Mouse (Mus musculus): Measurements from ENCODE around the gene Rnf144a. TPM values are rescaled to one million over a fixed set of nuclear protein-coding genes. Genes with fewer than 3 reads are reported as not detected.

Gene Rnf144a
- polyA plus RNA-seq, 1 experiment from 2014 or later = 11.8 TPM

DNA sequence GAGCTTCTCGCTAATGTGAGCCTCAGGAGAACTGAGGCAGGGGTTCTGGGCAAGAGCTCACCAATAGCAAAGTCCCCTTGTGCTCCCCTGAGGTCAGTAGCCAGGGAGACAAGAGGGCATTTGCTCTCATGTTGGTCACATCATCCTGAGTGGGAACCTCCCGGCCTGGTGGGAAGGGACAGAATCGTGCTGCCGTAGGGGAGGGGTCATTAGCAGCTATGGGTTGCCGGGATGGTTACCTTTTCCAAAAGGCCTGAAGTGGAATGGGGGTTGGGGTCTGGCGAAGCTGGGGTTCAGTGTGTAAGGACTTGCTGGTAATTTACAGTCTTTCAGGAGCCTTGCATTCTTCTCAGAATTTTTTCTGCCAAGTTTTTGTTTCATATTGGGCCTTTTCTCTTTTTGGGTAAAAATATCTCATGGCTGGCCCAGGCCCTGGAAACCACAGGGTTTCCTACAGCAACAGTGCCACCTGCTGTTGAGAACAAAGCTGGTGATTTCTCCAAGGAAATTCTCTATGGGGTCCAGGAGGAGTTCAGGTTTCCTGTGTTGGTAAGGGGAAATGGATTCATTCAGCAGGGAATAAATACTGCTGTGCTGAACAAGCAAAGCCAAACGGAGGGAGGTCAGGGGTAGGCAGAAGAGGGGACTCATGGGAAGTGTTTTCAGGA, 137.9 kb downstream of the Rnf144a start:
- Histone ChIP-seq H3K9me3 (replicated peaks) (no peaks in the 10 kb centered on the region), H3K4me3 (no peak overlapping the region), H3K4me1 (replicated peaks) (peaks cover 4% of the 10 kb centered on the region), H3K36me3 (no peaks in the 10 kb centered on the region), H3K27me3 (no peaks in the 10 kb centered on the region), H3K4me2 (no peak overlapping the region), H3K27ac (no peak overlapping the region), H3K9ac (no peak overlapping the region)
- no peak for ATAC-seq (replicated peaks; ENCODE audit: insufficient number of reproducible peaks, insufficient read depth, low FRiP score, low read depth)
- 42% methylated on average over 7 of the region's 7 CpGs for WGBS

DNA sequence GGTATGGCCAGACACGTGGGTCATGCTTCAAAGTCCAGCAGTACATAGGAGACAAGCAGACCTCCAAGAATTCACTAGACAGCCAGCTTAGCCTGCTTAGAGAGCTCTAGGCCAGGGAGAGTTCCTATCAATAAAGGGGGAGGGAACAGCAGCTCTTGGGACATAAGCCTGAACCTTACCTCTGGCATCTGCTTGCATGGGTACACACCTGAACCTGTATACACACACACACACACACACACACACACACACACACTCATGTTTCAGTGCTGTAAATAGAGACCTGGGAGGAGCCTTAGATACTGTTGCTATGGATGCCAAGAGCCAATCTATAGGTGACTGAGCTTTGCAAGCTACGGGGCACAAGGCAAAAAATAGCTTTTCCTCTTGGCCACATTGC, 138.5 kb downstream of the Rnf144a start:
- no peak for ATAC-seq (replicated peaks; ENCODE audit: insufficient number of reproducible peaks, insufficient read depth, low FRiP score, low read depth)
- H3K27ac ChIP-seq = no peak overlapping the region
- no peak overlapping the region for H3K9ac ChIP-seq
- no peaks in the 10 kb centered on the region for H3K27me3 ChIP-seq
- H3K36me3 ChIP-seq = no peaks in the 10 kb centered on the region
- WGBS = 65% methylated on average over 2 of the region's 2 CpGs
- no peak overlapping the region for H3K4me2 ChIP-seq
- H3K4me1 ChIP-seq (replicated peaks) = peaks cover 4% of the 10 kb centered on the region
- H3K9me3 ChIP-seq (replicated peaks) = no peaks in the 10 kb centered on the region
- no peak overlapping the region for H3K4me3 ChIP-seq

Small RNAs within 50 kb of the gene (microRNA-seq; reads per million reads assigned to microRNA genes)
- gene Mir6538 = 6.3 reads per million, percentile 21 among the genes with 10 or more reads in this experiment

Other genes with a start within 250 kb of the Rnf144a start
- gene Rsad2, start 41.2 kb upstream of the Rnf144a start, polyA plus RNA-seq (2015; fragmentation: Nextera tagmentation; extraction: Ambion mirVana) = 2.6 and 3.5 TPM in 2 replicates
- 2.3 and 4.5 TPM in 2 replicates for gene Cmpk2, start 54.0 kb upstream of the Rnf144a start, polyA plus RNA-seq (2015; fragmentation: Nextera tagmentation; extraction: Ambion mirVana)

Data from heart, embryonic 15.5 days (tissue).